Mouse (Mus musculus) kidney, embryonic 14.5 days (tissue): ENCODE measurements at regions not wholly inside any gene's neighbourhood (a gene's known extent, or its start where the extent isn't known, plus 50 kb on each side); places are given as distances from the start of the nearest gene placed in this dataset.

Experiments used
- ATAC-seq: fragments of 200-750 bp; cut with Nextera tagmentation; 2 replicates; pipeline ENCODE4 v1.8.0; 2017; ENCODE audit warnings: moderate number of reproducible peaks, mild to moderate bottlenecking, moderate TSS enrichment, moderate library complexity; ENCODE audit not compliant: low FRiP score, low TSS enrichment
- H3K27ac ChIP-seq: fragments of 300-500 bp; sonication (generic); 2 replicates; pipeline ENCODE4 v1.5.1; 2014; ENCODE audit warnings: low read depth, mild to moderate bottlenecking, low read length, moderate library complexity, mixed read lengths
- H3K27me3 ChIP-seq: fragments of 300-500 bp; sonication (generic); 2 replicates; pipeline ENCODE4 v1.6.1; 2014; ENCODE audit warnings: mild to moderate bottlenecking, low read length; ENCODE audit not compliant: control insufficient read depth, insufficient read depth
- H3K36me3 ChIP-seq: fragments of 300-500 bp; sonication (generic); 2 replicates; pipeline ENCODE4 v1.6.1; 2014; ENCODE audit warnings: low read length, mixed read lengths; ENCODE audit not compliant: control insufficient read depth, insufficient read depth
- H3K4me1 ChIP-seq: fragments of 300-500 bp; sonication (generic); 2 replicates; pipeline ENCODE4 v1.6.1; 2014; ENCODE audit warnings: low read length, mixed read lengths; ENCODE audit not compliant: control insufficient read depth, insufficient read depth
- H3K4me2 ChIP-seq: fragments of 300-500 bp; sonication (generic); replicated peaks from 2 replicates; pipeline ENCODE4 v1.6.1; 2014; ENCODE audit warnings: low read depth, mild to moderate bottlenecking, low read length
- H3K4me3 ChIP-seq: fragments of 300-500 bp; sonication (generic); 2 replicates; pipeline ENCODE4 v1.5.1; 2014; ENCODE audit warnings: mild to moderate bottlenecking, low read length
- H3K9ac ChIP-seq: fragments of 300-500 bp; sonication (generic); 2 replicates; pipeline ENCODE4 v1.6.1; 2014; ENCODE audit warnings: low read depth, mild to moderate bottlenecking, low read length, moderate library complexity
- H3K9me3 ChIP-seq: fragments of 300-500 bp; sonication (generic); 2 replicates; pipeline ENCODE4 v1.6.1; 2016; ENCODE audit warnings: low read length; ENCODE audit not compliant: control insufficient read depth
- WGBS: fragments of 180-500 bp; shearing (Covaris S2); extraction: QIAGEN DNeasy Blood & Tissue Kit; methylation state at CpG from one replicate; pipeline ENCODE4 v1.1.7; 2014; 5-methylcytosine and 5-hydroxymethylcytosine counted together

DNA sequence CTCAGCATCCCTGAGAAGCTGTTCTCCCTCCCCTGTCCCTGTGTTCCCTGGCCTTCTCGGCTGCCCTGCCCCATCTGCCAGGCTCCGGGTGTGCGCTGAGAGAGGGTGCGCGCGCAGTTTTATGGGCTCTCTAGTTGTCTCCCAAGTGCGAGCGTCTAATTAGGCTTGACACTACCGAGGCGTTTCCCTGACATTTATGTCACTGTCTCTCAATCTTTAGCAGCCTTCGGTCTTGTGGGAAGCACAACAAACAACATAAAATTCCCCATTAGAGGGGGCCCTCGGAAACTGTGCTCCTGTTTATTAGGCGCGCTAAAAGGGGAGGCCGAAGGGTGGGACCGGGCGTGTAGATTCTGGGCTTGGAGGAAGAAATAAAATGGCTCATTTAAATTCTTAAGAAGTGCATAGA lies 227.3 kb downstream of the Bcl11a start:
- Histone ChIP-seq H3K4me1 (0 out of 2 replicates have a peak, but pooled peaks cover 3% of the 10 kb centered on the region), H3K4me3 (peak overlapping the region; percentile 34), H3K27me3 (peaks cover 5% of the 10 kb centered on the region), H3K36me3 (no peaks in the 10 kb centered on the region), H3K9ac (peak overlapping the region; percentile 37; the same call in 1 of the 2 replicates), H3K9me3 (no peaks in the 10 kb centered on the region), H3K27ac (no peak overlapping the region), H3K4me2 (peak overlapping the region; percentile 75)
- 2% methylated on average over 17 of the region's 17 CpGs for WGBS
- peak; percentile 79 for ATAC-seq

DNA sequence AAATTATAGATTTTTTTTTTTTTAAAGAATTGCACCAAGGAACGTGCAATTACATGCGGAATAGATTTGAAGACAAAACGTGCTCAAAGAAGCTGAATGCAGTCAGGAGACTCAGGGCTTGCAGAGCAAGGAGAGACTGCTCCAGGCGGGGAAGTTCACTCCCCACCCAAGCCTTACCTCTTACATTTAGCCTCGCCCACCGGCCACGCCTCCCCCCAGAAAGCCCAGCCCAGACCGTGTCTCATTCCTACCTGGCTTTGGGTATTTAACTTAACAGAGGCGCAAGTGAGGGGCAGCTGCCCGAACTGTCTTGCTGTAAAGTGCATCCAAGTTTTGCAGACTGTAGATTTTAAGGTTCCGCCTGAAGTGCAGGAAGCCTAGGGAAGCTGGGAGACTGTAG lies 227.8 kb downstream of the Bcl11a start:
- Histone ChIP-seq H3K4me1 (0 out of 2 replicates have a peak, but pooled peaks cover 3% of the 10 kb centered on the region), H3K9ac (no peak overlapping the region), H3K27ac (no peak overlapping the region), H3K27me3 (peaks cover 2% of the 10 kb centered on the region; the same call in 1 of the 2 replicates), H3K4me3 (peak overlapping the region; percentile 34), H3K36me3 (no peaks in the 10 kb centered on the region), H3K4me2 (peak overlapping the region; percentile 75), H3K9me3 (peaks cover 2% of the 10 kb centered on the region; the same call in 1 of the 2 replicates)
- ATAC-seq, result peak; percentile 75
- WGBS, result 5% methylated on average over 11 of the region's 11 CpGs

DNA sequence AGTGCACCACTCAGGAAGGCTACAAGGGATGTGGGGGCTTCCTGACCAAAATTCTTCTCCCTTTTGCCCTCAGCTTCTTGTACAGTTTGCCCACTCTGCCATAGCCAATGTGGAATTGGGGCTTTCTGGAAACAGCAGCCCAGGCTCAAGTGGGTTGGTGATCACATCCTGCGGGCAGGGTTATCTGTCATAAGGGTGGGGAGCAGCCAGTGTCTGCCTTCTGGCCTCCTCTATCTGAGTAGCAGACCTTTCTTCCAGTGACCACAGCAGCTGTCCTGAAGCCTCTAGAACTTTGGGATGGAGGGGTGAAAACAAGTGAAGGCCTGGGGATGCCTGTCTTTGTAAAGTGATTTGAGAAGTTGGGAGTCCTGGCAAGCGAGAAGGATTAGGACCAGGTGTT lies 228.2 kb downstream of the Bcl11a start:
- no peak overlapping the region for H3K27ac ChIP-seq
- H3K36me3 ChIP-seq, result no peaks in the 10 kb centered on the region
- no peak overlapping the region for H3K9ac ChIP-seq
- H3K4me2 ChIP-seq, result peak overlapping the region; percentile 75
- WGBS, result 83% methylated on average over 2 of the region's 2 CpGs
- no peak overlapping the region; the same call in 1 of the 2 replicates for H3K4me3 ChIP-seq
- H3K4me1 ChIP-seq, result 0 out of 2 replicates have a peak, but pooled peaks cover 3% of the 10 kb centered on the region
- ATAC-seq, result 0 out of 2 replicates have a peak, but pooled peaks have one; percentile 14
- H3K9me3 ChIP-seq, result peaks cover 2% of the 10 kb centered on the region; the same call in 1 of the 2 replicates
- H3K27me3 ChIP-seq, result peaks cover 2% of the 10 kb centered on the region; the same call in 1 of the 2 replicates

DNA sequence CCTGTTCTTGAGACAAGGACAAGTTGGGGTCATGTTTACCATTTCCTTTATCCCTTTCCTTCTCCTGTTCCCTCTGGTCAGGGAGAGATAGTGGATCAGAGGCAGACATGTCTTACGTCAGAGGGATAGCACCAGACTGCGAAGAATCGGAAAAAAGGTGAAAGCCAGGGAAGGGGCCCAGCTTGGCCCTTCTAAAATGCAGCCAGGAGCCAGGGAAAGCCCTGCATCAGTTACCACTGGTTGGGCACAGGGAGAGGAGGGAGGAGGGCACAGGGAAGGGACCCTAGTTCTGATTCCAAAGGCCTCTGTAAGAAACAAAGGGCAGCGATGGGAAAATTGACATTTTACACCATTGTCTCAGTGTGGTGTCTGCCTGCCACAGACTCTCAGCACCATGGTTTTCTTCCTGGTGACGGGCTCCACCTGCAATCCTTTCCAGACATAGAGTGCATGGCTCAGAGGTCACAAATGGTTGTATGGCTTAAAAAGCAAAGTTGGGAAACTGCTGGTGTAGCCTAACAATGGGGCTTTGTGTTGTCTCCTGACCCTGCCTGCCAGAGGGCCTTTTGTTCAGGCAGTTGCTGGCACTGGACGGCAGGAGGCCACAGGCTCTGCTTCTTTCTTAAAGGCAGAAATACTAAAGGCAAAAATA lies 229.9 kb downstream of the Bcl11a start:
- Histone ChIP-seq H3K9ac (no peak overlapping the region), H3K36me3 (no peaks in the 10 kb centered on the region), H3K27me3 (peaks cover 2% of the 10 kb centered on the region; the same call in 1 of the 2 replicates), H3K4me3 (no peak overlapping the region), H3K4me2 (no peak overlapping the region), H3K27ac (no peak overlapping the region), H3K9me3 (peaks cover 2% of the 10 kb centered on the region; the same call in 1 of the 2 replicates), H3K4me1 (0 out of 2 replicates have a peak, but pooled peaks cover 3% of the 10 kb centered on the region)
- 61% methylated on average over 6 of the region's 6 CpGs for WGBS
- no peak for ATAC-seq

DNA sequence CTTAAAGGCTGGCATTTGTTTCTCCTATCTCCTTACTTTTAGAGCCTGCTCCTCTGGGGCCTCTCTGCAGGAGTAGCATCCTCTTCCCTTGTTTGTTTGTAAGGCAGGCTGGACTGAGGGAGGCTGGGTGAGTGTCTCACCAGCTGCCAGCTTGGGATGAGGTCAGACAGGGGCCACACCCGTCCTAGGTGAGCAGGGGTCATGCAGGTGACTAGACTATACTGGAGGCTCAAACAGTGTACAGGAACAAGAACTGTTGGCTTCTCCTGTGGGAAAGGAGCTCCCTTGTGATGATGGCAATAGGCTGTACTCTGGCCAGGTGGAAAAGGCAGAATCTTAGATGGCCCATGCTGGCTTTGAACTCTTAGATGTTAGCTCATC lies 230.4 kb downstream of the Bcl11a start:
- no peak for ATAC-seq

DNA sequence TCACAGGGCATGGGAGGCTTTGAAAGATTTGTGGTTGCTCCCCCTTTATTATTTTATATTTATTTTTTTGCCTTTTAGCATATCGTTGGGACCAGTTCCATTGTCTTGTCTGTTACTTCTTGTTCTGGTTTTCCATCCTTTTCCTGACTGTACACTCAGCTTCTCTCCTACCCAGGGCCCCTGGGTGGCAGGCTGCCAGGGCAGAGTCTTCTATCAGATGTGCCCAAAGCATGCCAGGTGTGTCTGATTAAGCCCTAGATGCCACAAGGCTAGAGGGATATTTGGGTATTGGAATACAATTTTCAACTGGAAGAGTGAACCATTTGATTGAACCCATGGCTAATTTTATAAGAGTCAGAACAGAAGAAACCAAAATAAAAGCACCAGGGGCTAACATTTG lies 236.2 kb downstream of the Bcl11a start:
- Histone ChIP-seq H3K27me3 (no peaks in the 10 kb centered on the region), H3K9ac (no peak overlapping the region), H3K9me3 (peaks cover 2% of the 10 kb centered on the region; the same call in 1 of the 2 replicates), H3K4me1 (no peaks in the 10 kb centered on the region), H3K4me2 (no peak overlapping the region), H3K4me3 (no peak overlapping the region), H3K27ac (no peak overlapping the region), H3K36me3 (no peaks in the 10 kb centered on the region)
- ATAC-seq, result no peak
- whole genome bisulfite sequencing, result 90% methylated on average over 1 of the region's 1 CpGs

More for the DNA sequence above, 230.4 kb downstream of the Bcl11a start:
- H3K27me3 ChIP-seq, result peaks cover 2% of the 10 kb centered on the region; the same call in 1 of the 2 replicates
- no peak overlapping the region for H3K4me2 ChIP-seq
- H3K36me3 ChIP-seq, result no peaks in the 10 kb centered on the region
- peaks cover 2% of the 10 kb centered on the region; the same call in 1 of the 2 replicates for H3K9me3 ChIP-seq
- no peak overlapping the region for H3K27ac ChIP-seq
- 0 out of 2 replicates have a peak, but pooled peaks cover 3% of the 10 kb centered on the region for H3K4me1 ChIP-seq
- no peak overlapping the region for H3K4me3 ChIP-seq
- 17% methylated on average over 1 of the region's 1 CpGs for WGBS
- H3K9ac ChIP-seq, result no peak overlapping the region

DNA sequence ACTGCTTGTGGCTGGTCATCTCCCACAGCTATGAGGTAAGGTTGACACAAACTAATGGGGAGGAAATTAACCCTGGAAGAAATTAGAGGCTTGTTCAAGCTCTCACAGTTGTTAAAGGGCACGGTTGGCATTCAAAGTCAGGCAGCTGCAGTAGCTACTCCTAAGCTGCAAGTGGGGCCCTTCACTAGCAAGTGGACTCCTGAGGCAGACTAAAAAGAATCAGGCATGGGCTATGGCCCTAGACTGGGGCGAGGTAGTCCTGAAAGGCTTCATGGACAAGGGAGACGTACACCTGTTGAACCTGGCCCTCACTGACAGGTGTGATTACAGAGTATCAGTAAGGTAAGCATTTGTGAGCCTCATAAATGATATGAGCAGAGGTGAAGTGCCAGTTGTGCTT lies 237.7 kb downstream of the Bcl11a start:
- no peaks in the 10 kb centered on the region for H3K9me3 ChIP-seq
- H3K4me2 ChIP-seq, result no peak overlapping the region
- H3K36me3 ChIP-seq, result no peaks in the 10 kb centered on the region
- no peak for ATAC-seq
- no peak overlapping the region for H3K27ac ChIP-seq
- H3K4me3 ChIP-seq, result no peak overlapping the region
- no peaks in the 10 kb centered on the region for H3K27me3 ChIP-seq
- WGBS, result 77% methylated on average over 3 of the region's 3 CpGs
- no peak overlapping the region for H3K9ac ChIP-seq
- H3K4me1 ChIP-seq, result no peaks in the 10 kb centered on the region

DNA sequence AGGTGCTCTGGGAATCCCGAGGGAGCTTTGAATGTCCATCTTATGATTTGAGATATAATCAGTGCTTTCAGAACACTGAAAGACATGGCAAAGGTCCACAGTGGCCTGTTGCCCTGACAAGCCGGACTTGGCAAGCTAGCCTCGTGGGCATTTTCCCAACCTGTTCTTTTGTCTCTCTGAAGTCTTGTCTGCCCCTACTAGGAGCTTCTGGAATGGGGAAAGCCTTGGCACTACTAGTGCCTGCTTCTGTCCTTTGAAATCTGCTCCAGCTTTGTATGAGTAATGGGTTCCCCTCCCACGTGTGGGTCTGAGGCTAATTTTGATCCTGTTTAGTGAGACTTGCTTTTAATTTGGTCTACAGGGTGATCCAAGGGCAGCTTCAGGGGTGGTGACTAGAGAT lies 238.3 kb downstream of the Bcl11a start:
- Histone ChIP-seq H3K4me2 (no peak overlapping the region), H3K9me3 (no peaks in the 10 kb centered on the region), H3K4me1 (no peaks in the 10 kb centered on the region), H3K27me3 (no peaks in the 10 kb centered on the region), H3K9ac (no peak overlapping the region), H3K36me3 (no peaks in the 10 kb centered on the region), H3K27ac (no peak overlapping the region), H3K4me3 (no peak overlapping the region)
- 75% methylated on average over 4 of the region's 4 CpGs for WGBS
- ATAC-seq, result no peak

DNA sequence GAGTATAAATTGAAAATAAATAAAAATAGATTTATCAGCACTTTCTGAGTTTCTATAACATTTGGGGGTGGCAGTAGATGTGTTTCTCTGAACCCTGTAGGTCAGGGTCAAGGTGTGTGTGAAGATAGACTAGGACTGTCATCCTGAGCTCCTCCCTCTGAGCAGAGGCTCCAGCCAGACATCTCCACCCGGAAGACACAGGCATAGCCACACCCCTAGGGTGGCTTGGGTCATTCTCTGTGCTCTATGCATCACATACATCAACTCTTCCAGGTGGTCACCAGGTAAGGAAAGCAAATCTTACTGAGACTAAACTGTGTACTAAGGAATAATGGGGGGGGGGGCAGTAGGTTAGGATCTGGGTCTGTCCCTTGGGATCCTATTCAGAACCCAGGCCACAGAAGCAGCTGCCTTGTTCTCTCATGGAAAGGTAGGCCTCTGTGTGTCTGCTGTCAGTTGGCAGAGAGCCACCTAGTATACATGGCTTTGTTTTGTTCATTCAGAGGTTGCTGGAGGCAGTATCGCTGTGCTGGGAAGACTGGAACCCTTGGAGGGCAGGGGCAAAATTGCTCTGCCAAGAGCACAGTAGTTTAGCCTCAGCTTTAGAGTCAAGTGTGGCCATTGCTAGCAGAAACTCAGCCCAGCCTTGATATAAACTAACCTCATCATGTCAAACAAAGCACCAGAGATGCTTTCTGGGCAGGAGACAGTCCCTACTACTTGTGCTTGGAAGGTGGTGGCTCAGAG lies 240.3 kb downstream of the Bcl11a start:
- H3K27ac ChIP-seq, result no peak overlapping the region
- H3K9me3 ChIP-seq, result no peaks in the 10 kb centered on the region
- no peaks in the 10 kb centered on the region for H3K27me3 ChIP-seq
- H3K9ac ChIP-seq, result no peak overlapping the region
- no peaks in the 10 kb centered on the region for H3K36me3 ChIP-seq
- H3K4me3 ChIP-seq, result no peak overlapping the region
- no peak overlapping the region for H3K4me2 ChIP-seq
- WGBS, result 66% methylated on average over 2 of the region's 2 CpGs
- no peak for ATAC-seq
- H3K4me1 ChIP-seq, result no peaks in the 10 kb centered on the region
